In genomic region chr4:101236797-101237196, GRCm38 (mm10) we compare ENCODE assay signal across 20 mouse cellular contexts. TPM values are rescaled to one million over a fixed set of nuclear protein-coding genes. Genes with fewer than 3 reads are reported as not detected.
DNase-seq lines count a peak whose midpoint lies in the region; ATAC-seq and TF ChIP-seq lines count a peak whose summit lies in the region.
"Had no signal": no experiment of that assay in that cellular context is flagged by ENCODE, and none has a peak within 500 bp of the region (broad histone marks: within the 10 kb centered on the region; RNA-seq: fewer than 3 reads in every experiment).

No protein-coding gene starts in this region.

- no peak for TF ChIP-seq RAD21 in CH12.LX (IDR thresholded peaks at IDR 0.05; ENCODE audit: low read depth, low read length)

- dilution Hi-C loops in CH12.LX (cut with MboI; ENCODE audit: extremely low pct_ligation_motif_present, extremely low pct_unique_long_range_greater_than_20kb, low sequenced_read_pairs), result no loop called here

- peaks cover 0 to 21% of the 10 kb centered on the region in 2 experiments for H3K36me3 ChIP-seq in CH12.LX (replicated peaks in 1 of 2; ENCODE audit: control insufficient read depth in 1 of 2, insufficient read depth in 1 of 2, low read length in 1 of 2)
- H3K36me3 ChIP-seq in liver, postnatal 0 days (replicated peaks; ENCODE audit: insufficient read depth, low read length), result no peaks in the 10 kb centered on the region
- H3K36me3 ChIP-seq: embryonic facial prominence, embryonic 15.5 days; forebrain, embryonic 10.5 days; hindbrain, embryonic 15.5 days; kidney, embryonic 15.5 days had no signal

- H3K4me1 ChIP-seq in CH12.LX (ENCODE audit: control insufficient read depth in 1 of 2, insufficient read depth in 2 of 2), result peaks cover 10 to 53% of the 10 kb centered on the region in 2 experiments
- H3K4me1 ChIP-seq in liver, postnatal 0 days (ENCODE audit: insufficient read depth), result peaks cover 55% of the 10 kb centered on the region

- no peak overlapping the region for H3K4me2 ChIP-seq in CH12.LX (ENCODE audit: insufficient read depth, low read depth, poor library complexity, severe bottlenecking)
- no peak overlapping the region for H3K4me2 ChIP-seq in liver, postnatal 0 days (ENCODE audit: low read depth, low read length)
- H3K4me2 ChIP-seq: embryonic facial prominence, embryonic 15.5 days; hindbrain, embryonic 15.5 days; kidney, embryonic 15.5 days had no signal

- peak; percentile 44 for ATAC-seq in liver, postnatal 0 days
- ATAC-seq: forebrain, postnatal 0 days; intestine, postnatal 0 days; midbrain, embryonic 16.5 days had no signal

- no peaks in the 10 kb centered on the region for H3K79me2 ChIP-seq in CH12.LX (replicated peaks; ENCODE audit: control insufficient read depth, extremely low read depth, insufficient read depth, poor library complexity, severe bottlenecking)

- no peaks in the 10 kb centered on the region for H3K9me3 ChIP-seq in CH12.LX (replicated peaks; ENCODE audit: low read length)
- H3K9me3 ChIP-seq in liver, postnatal 0 days (ENCODE audit: low read length), result no peaks in the 10 kb centered on the region
- H3K9me3 ChIP-seq: embryonic facial prominence, embryonic 15.5 days; forebrain, embryonic 10.5 days; hindbrain, embryonic 15.5 days; kidney, embryonic 15.5 days had no signal

- TF ChIP-seq CTCF in CH12.LX (conservative IDR thresholded peaks at IDR 0.05 in 1 of 2, IDR thresholded peaks at IDR 0.05 in 1 of 2; ENCODE audit: low read depth in 2 of 2, low read length in 2 of 2), result no peak
- TF ChIP-seq CTCF in liver, postnatal 0 days (IDR thresholded peaks at IDR 0.05; ENCODE audit: low read depth), result no peak

- H3K9ac ChIP-seq in CH12.LX (ENCODE audit: insufficient read depth, low read depth), result no peak overlapping the region
- H3K9ac ChIP-seq in liver, postnatal 0 days (replicated peaks), result no peak overlapping the region
- H3K9ac ChIP-seq: embryonic facial prominence, embryonic 15.5 days; forebrain, postnatal 0 days; hindbrain, embryonic 15.5 days; kidney, embryonic 15.5 days had no signal

- no peaks in the 10 kb centered on the region for H3K27me3 ChIP-seq in CH12.LX (replicated peaks)
- no peaks in the 10 kb centered on the region for H3K27me3 ChIP-seq in liver, postnatal 0 days (ENCODE audit: insufficient read depth, low read length)
- H3K27me3 ChIP-seq: embryonic facial prominence, embryonic 15.5 days; hindbrain, embryonic 15.5 days; kidney, embryonic 15.5 days had no signal

- DNase-seq in gastrocnemius, adult 18-20 months (ENCODE audit: low spot score), result peak; percentile 83
- no peak for DNase-seq in gastrocnemius, postnatal 10 days
- DNase-seq in heart, postnatal 10 days, result peak; percentile 35 to 48
- DNase-seq in heart, postnatal 36 days, result no peak
- DNase-seq in CH12.LX (ENCODE audit: extremely low read depth), result peak; percentile 66
- DNase-seq in liver, postnatal 0 days, result no peak
- DNase-seq in kidney, postnatal 4 days, result no peak
- DNase-seq in right cerebral cortex, adult 2 months (ENCODE audit: low spot score in 2 of 2), result no peak
- DNase-seq: adrenal gland, postnatal 36 days; cerebellum, adult 18-20 months; cerebellum, postnatal 25 days; forebrain, postnatal 0 days; lung, adult 18-20 months; thymus, adult 2 months had no signal

- no peak for TF ChIP-seq POLR2A in CH12.LX (IDR thresholded peaks at IDR 0.05; ENCODE audit: low read depth, low read length)

- no peak for TF ChIP-seq EP300 in CH12.LX (IDR thresholded peaks at IDR 0.05; ENCODE audit: low read length)
- TF ChIP-seq EP300 in liver, postnatal 0 days (IDR thresholded peaks at IDR 0.05; ENCODE audit: low read depth), result no peak

- H3K27ac ChIP-seq in CH12.LX (ENCODE audit: insufficient read depth, low read depth), result no peak overlapping the region
- H3K27ac ChIP-seq in liver, postnatal 0 days (ENCODE audit: low read depth), result no peak overlapping the region
- H3K27ac ChIP-seq: embryonic facial prominence, embryonic 15.5 days; forebrain, embryonic 10.5 days; hindbrain, embryonic 15.5 days; kidney, embryonic 15.5 days had no signal

- in situ Hi-C loops in CH12.LX (cut with MboI; ENCODE audit: low pct_ligation_motif_present, low pct_unique_long_range_greater_than_20kb, low sequenced_read_pairs), result no loop called here

- H3K4me3 ChIP-seq in CH12.LX (replicated peaks in 1 of 3; ENCODE audit: low read depth in 2 of 3, low read length in 2 of 3, poor library complexity in 1 of 3), result no peak overlapping the region
- no peak overlapping the region for H3K4me3 ChIP-seq in liver, postnatal 0 days (ENCODE audit: low read depth, low read length)
- H3K4me3 ChIP-seq: embryonic facial prominence, embryonic 15.5 days; forebrain, embryonic 10.5 days; hindbrain, embryonic 15.5 days; kidney, embryonic 15.5 days had no signal

- intact Hi-C loops in heart, postnatal 10 days (cut with DNase I), result no loop called here
- intact Hi-C loops in heart, postnatal 36 days (cut with DNase I), result no loop called here

- 46% methylated on average over 6 of the region's 6 CpGs for WGBS in liver, postnatal 0 days (ENCODE audit: insufficient replicate concordance)

TF ChIP-seq in CH12.LX, 34 proteins besides CTCF, POLR2A, EP300 and RAD21:
- peak; percentile 59 for TF ChIP-seq ETS1 (conservative IDR thresholded peaks at IDR 0.05; ENCODE audit: low read depth, low read length)
- no peak for TF ChIP-seq ELF1 (IDR thresholded peaks at IDR 0.05; ENCODE audit: low read depth, low read length)
- TF ChIP-seq MEF2A (IDR thresholded peaks at IDR 0.05; ENCODE audit: borderline replicate concordance, low read depth, low read length), result peak; percentile 93
- no peak for TF ChIP-seq TBP (conservative IDR thresholded peaks at IDR 0.05; ENCODE audit: low read depth, low read length)

RNA-seq across cellular contexts. Expression of gene Jak1, which starts 28.3 kb away (rescaled TPM):
- total RNA-seq in gastrocnemius, adult 18-20 months (2021), result 100 to 1,000 TPM in 1 of 2 experiments, 10 to 100 TPM in 1; 96.1 to 106 TPM
- total RNA-seq in gastrocnemius, postnatal 10 days (2021), result 100 to 1,000 TPM; 110 to 129 TPM
- 10 to 100 TPM; 89.5 to 93.0 TPM for total RNA-seq in heart, postnatal 10 days (2021)
- 10 to 100 TPM; 86.8 to 93.7 TPM for total RNA-seq in heart, postnatal 36 days (2021)
- total RNA-seq in CH12.LX (2012; rRNA removed) (26.9 and 28.6 TPM in 2 replicates), CH12.LX (2014; rRNA removed) (33.3 and 33.9 TPM in 2 replicates)
- 45.2 and 51.4 TPM in 2 replicates for polyA plus RNA-seq in CH12.LX (2012; ENCODE audit: insufficient read length, low read depth)
- 33.9 and 51.2 TPM in 2 replicates for polyA plus RNA-seq in liver, postnatal 0 days (2015; fragmentation: Nextera tagmentation; extraction: Ambion mirVana)

Comparison
In these comparisons a context has a peak if more than half of its experiments do, and no peak if none do; other contexts are left out.
1. DNase-seq: peak in gastrocnemius, adult 18-20 months (single experiment), heart, postnatal 10 days (2 of 2) and CH12.LX (single experiment); none in gastrocnemius, postnatal 10 days (single experiment), heart, postnatal 36 days (0 of 2), liver, postnatal 0 days (single experiment), kidney, postnatal 4 days (0 of 2) and right cerebral cortex, adult 2 months (0 of 2).